Mouse (Mus musculus) forebrain, embryonic 11.5 days (tissue): ENCODE measurements around the gene Snap23. TPM values are rescaled to one million over a fixed set of nuclear protein-coding genes. Genes with fewer than 3 reads are reported as not detected.
"Not testable (repeated sequence)": the region's sequence is repeated elsewhere in the genome, so short reads cannot be mapped to it uniquely, and the experiment has no call there.

Source experiments
- ATAC-seq: fragments of 200-750 bp; cut with Nextera tagmentation; replicated peaks from 2 replicates; pipeline ENCODE4 v1.8.0; 2017; ENCODE audit warnings: moderate TSS enrichment; ENCODE audit not compliant: low FRiP score
- DNase-seq: peaks from one replicate; pipeline ENCODE4 v3.0.0-alpha.2; 2017; ENCODE audit warnings: low spot score
- H3K27ac ChIP-seq: fragments of 300-500 bp; sonication (generic); 2 replicates; pipeline ENCODE4 v1.5.1; 2014; ENCODE audit warnings: low read depth, low read length
- H3K27me3 ChIP-seq: fragments of 300-500 bp; sonication (generic); 2 replicates; pipeline ENCODE4 v1.6.1; 2014; ENCODE audit warnings: mild to moderate bottlenecking, low read length, mixed read lengths; ENCODE audit not compliant: control insufficient read depth, insufficient read depth
- H3K36me3 ChIP-seq: fragments of 300-500 bp; sonication (generic); 2 replicates; pipeline ENCODE4 v1.6.1; 2014; ENCODE audit warnings: mild to moderate bottlenecking, low read length, moderate library complexity, mixed read lengths; ENCODE audit not compliant: control insufficient read depth, insufficient read depth
- H3K4me1 ChIP-seq: fragments of 300-500 bp; sonication (generic); replicated peaks from 2 replicates; pipeline ENCODE4 v1.6.1; 2014; ENCODE audit warnings: low read length, mixed read lengths; ENCODE audit not compliant: control insufficient read depth, insufficient read depth
- H3K4me2 ChIP-seq: fragments of 300-500 bp; sonication (generic); 2 replicates; pipeline ENCODE4 v1.6.1; 2014; ENCODE audit warnings: low read depth, mild to moderate bottlenecking, low read length, moderate library complexity, mixed read lengths; ENCODE audit not compliant: severe bottlenecking
- H3K4me3 ChIP-seq: fragments of 300-500 bp; sonication (generic); 2 replicates; pipeline ENCODE4 v1.5.1; 2014; ENCODE audit warnings: low read depth, low read length
- H3K9ac ChIP-seq: fragments of 300-500 bp; sonication (generic); 2 replicates; pipeline ENCODE4 v1.6.1; 2014; ENCODE audit warnings: low read length
- H3K9me3 ChIP-seq: fragments of 300-500 bp; sonication (generic); 2 replicates; pipeline ENCODE4 v1.6.1; 2016; ENCODE audit warnings: low read length, mixed read lengths; ENCODE audit not compliant: control insufficient read depth
- WGBS: fragments of 180-500 bp; shearing (Covaris S2); extraction: QIAGEN DNeasy Blood & Tissue Kit; methylation state at CpG from one replicate; pipeline ENCODE4 v1.1.7; 2014; 5-methylcytosine and 5-hydroxymethylcytosine counted together
- polyA plus RNA-seq: library from polyadenylated mRNA; unstranded; fragments of >200 nt; fragmentation: Nextera tagmentation; extraction: Ambion mirVana; gene quantifications from 2 replicates; pipeline ENCODE4 v1.2.1, GENCODE M21; 2014

Snap23 gene
- polyA plus RNA-seq, 1 experiment from 2014 or later: 51.7 TPM

DNA sequence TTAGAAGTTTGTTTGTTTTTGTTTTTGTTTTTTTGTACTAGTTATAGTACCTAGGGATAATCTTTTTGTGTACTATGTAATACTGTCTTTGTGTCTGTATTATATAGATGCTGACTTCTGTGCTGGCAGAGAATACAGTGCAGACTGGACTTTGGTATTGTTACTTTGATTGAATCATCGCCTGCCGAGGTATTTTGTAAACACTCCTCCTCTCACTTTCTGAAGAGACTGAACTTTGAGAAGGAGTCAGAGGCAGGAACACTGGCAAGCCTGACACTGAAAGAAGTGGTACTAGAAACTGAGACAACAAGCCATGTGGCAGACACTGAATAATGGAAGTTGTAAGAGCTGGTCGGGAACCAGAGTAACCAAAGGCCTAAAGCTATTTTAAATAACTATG, 10.6 kb upstream of the Snap23 start:
- WGBS: 83% methylated on average over 3 of the region's 3 CpGs
- H3K36me3 ChIP-seq: no peaks in the 10 kb centered on the region; the same call in 1 of the 2 replicates
- ATAC-seq: no peak

DNA sequence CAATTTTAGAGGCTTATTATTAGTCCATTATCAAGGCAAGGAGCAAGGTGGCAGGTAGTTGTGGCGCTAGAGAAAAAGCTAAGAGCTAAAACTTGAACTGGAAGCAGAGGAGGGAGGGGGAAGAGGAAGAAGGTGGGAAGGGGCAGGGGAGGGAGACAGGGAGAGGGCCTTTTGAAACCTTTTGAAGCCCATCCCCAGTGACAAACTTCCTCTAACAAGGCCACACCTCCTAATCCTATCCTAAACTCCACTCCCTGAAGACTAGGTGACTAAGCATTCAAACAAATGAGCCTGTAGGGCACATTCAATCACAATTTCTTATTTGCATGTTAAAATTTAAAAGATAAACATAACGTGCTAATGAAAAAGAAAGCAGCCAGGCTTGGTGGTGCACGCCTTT, 8.7 kb upstream of the Snap23 start:
- Histone ChIP-seq H3K4me2 (no peak overlapping the region), H3K4me1 (peaks cover 3% of the 10 kb centered on the region; the same call in 1 of the 2 replicates), H3K36me3 (no peaks in the 10 kb centered on the region; the same call in 1 of the 2 replicates), H3K27me3 (no peaks in the 10 kb centered on the region), H3K27ac (no peak overlapping the region), H3K9me3 (no peaks in the 10 kb centered on the region), H3K4me3 (no peak overlapping the region), H3K9ac (no peak overlapping the region)
- 88% methylated on average over 3 of the region's 3 CpGs for WGBS
- ATAC-seq (no peak), DNase-seq (no peak)

More for the DNA sequence above, 10.6 kb upstream of the Snap23 start:
- no peak for DNase-seq
- no peak overlapping the region for H3K27ac ChIP-seq
- no peak overlapping the region for H3K4me2 ChIP-seq
- H3K9me3 ChIP-seq: no peaks in the 10 kb centered on the region
- no peak overlapping the region for H3K9ac ChIP-seq
- H3K27me3 ChIP-seq: no peaks in the 10 kb centered on the region
- H3K4me1 ChIP-seq: no peaks in the 10 kb centered on the region
- H3K4me3 ChIP-seq: no peak overlapping the region

DNA sequence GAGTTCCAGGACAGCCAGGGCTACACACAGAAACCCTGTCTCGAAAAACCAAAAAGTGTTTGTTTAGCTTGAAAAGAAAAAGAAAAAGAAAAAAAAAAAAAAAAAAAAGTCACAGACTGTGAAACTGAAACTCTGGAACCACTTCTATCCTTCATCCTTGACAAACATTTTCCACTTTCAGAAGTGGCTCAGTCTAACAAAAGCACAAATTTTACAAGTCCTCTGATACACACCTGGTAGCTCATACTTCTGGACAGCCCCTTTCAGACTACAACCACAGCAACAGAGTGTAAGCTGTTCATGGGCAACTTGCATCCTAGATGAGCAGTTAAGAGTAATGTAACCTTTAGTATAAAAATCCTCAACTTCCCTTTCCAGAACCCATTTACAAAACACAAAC, 5.9 kb upstream of the Snap23 start:
- ATAC-seq (no peak), DNase-seq (no peak)
- Histone ChIP-seq H3K4me1 (peaks cover 3% of the 10 kb centered on the region; the same call in 1 of the 2 replicates), H3K9me3 (no peaks in the 10 kb centered on the region), H3K27me3 (no peaks in the 10 kb centered on the region), H3K9ac (no peak overlapping the region), H3K27ac (no peak overlapping the region), H3K36me3 (no peaks in the 10 kb centered on the region), H3K4me2 (no peak overlapping the region), H3K4me3 (no peak overlapping the region)
- WGBS: 100% methylated on average over 1 of the region's 1 CpGs

DNA sequence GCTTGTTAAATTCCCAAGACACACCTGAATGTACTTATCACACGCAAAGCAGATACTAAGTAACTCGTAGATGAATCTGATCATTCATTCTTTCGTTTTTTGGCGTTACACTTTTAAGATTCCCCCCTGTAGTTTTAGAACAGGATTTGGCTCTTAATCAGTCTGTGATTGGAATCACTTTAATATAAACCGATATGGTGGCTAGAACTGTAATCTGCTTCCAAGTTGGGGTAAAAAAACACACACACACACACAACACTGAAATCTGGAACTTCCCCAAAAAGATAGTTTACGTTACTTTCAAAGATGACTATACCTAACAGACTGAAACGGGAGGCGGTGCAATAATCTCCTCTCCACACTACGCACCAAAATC, 4.6 kb upstream of the Snap23 start:
- H3K9ac ChIP-seq: peak overlapping the region; percentile 90
- H3K9me3 ChIP-seq: no peaks in the 10 kb centered on the region
- no peak for DNase-seq
- H3K4me2 ChIP-seq: peak overlapping the region; percentile 52
- H3K36me3 ChIP-seq: no peaks in the 10 kb centered on the region
- no peaks in the 10 kb centered on the region for H3K27me3 ChIP-seq
- H3K4me1 ChIP-seq: peaks cover 3% of the 10 kb centered on the region; the same call in 1 of the 2 replicates
- H3K27ac ChIP-seq: no peak overlapping the region
- peak overlapping the region; percentile 73 for H3K4me3 ChIP-seq
- 27% methylated on average over 9 of the region's 9 CpGs for WGBS
- ATAC-seq: no peak

DNA sequence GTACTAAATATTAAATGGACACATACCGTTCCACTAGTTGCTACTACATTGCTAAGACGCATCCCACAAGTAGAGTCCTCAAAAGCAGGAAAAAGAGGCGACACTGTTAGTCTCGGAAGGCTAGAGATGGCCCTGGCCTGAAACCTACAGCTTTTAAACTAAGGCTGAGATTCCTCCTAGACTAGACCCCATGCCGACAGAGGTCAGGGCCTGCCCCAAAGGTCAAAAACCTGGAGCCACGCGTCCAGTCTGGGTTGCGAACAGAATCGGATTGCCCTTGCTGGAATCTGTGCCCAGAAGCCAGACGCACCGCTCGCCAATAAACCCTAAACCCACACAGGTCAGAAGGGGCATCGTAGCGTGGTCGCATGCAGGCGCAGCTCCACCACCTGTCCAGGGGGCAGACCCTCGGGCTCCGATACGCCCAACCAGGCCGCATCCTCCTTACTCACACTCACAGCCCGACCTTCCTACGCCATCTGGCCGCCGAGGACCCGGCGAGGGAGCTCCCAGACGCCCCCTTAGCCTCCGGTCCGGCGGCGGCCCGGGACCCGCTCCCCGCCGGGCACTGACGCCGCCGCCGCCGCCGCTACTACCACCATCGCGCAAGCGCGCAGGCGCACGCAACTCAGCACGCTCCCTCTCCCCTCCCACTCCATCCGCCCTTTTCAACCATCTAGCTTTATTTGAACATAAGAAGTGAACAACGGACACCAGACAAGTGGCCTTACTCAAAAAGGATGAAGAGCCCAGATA, 4.1 kb upstream of the Snap23 start, which contains the start of gene Zfp106:
Zfp106 (minus strand) TSS at position 609 of the 756 bp plus-strand sequence.
- ATAC-seq: peak; percentile 85
- no peaks in the 10 kb centered on the region for H3K9me3 ChIP-seq
- H3K4me1 ChIP-seq: peaks cover 3% of the 10 kb centered on the region; the same call in 1 of the 2 replicates
- peak within 1 kb of the TSS; percentile 52 for H3K4me2 ChIP-seq
- H3K9ac ChIP-seq: peak within 1 kb of the TSS; percentile 90
- no peaks in the 10 kb centered on the region for H3K27me3 ChIP-seq
- peak within 1 kb of the TSS; percentile 73 for H3K4me3 ChIP-seq
- no peak within 1 kb of the TSS for H3K27ac ChIP-seq
- DNase-seq: peak; percentile 92
- H3K36me3 ChIP-seq: no peaks in the 10 kb centered on the region
- WGBS: under 1% methylated on average over 50 of the region's 50 CpGs

DNA sequence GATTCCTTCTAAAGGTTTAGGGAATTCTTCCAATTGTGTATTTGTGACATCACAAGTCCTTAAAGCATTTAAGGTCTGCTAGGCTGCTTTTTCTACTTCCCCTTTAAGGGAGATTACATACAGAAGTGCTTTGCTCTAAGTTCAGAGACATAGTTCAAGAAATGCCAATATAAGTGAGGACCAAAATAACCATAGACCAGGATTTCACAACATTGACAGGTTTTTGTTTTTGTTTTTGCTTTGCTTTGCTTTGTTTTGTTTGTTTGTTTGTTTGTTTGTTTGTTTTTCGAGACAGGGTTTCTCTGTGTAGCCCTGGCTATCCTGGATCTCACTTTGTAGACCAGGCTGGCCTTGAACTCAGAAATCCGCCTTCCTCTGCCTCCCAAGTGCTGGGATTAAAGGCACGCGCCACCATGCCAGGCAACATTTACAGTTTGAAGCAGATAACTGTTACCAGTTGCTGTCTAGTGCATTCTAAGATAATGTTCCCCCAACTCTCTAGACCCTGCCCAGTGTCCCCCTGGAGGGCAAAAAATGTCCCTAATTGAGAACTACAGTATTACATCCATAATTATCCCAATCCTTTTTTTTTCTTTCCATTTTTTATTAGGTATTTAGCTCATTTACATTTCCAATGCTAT, 2.8 kb upstream of the Snap23 start:
- H3K4me1 ChIP-seq, H3K4me2 ChIP-seq, H3K9ac ChIP-seq, H3K27ac ChIP-seq, DNase-seq, H3K4me3 ChIP-seq, H3K36me3 ChIP-seq, ATAC-seq, H3K27me3 ChIP-seq, H3K9me3 ChIP-seq: not testable (repeated sequence)
- 88% methylated on average over 4 of the region's 4 CpGs for WGBS

DNA sequence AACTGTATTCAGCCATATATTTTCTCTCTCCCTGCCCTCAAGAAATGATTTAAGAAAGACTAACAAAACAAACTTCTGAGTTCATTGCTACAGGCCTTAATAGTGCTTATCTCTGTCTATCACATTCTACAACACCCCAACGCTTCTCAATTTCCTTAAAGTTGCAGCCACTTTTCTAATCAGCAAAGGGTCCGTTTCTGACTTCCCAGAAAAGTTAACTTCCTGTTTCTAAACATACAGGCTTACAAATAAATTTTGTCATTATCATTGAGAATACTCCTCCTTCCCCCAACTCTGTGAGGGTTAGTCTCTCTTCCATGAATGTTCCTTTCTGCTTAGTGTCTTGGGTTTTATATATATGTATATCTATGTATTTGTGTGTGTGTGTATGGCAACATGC, 2.1 kb upstream of the Snap23 start:
- Histone ChIP-seq H3K4me1 (peaks cover 3% of the 10 kb centered on the region; the same call in 1 of the 2 replicates), H3K36me3 (no peaks in the 10 kb centered on the region), H3K4me2 (no peak overlapping the region), H3K27ac (no peak overlapping the region), H3K27me3 (no peaks in the 10 kb centered on the region), H3K9me3 (no peaks in the 10 kb centered on the region), H3K4me3 (no peak overlapping the region), H3K9ac (no peak overlapping the region)
- ATAC-seq: no peak
- DNase-seq: no peak
- 88% methylated on average over 2 of the region's 2 CpGs for WGBS

DNA sequence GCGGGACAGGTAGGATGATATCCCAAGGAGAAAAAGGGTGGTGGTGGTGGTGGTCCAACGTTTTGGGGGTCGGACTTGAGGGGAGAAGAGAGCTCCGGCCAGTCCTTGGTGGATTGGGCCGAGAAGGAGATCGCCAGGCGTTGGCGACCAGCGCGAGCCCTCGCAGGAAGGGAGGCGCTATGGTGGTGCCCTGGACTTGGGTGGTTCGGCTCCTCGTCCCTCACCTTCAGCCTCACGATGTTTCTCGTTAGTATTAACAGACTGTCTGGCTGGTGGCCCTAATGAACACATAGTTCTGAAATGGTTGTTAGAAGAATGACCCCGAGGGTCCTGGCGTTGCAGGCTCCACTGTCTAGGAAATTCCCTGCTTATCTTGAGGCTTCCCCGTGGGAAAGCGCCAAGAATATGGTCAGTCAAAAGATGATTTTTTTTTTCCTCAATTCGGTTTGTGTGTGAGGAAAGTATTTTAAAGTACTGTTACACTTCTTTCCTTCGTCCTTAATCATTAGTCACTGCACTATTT, 388 bp downstream of the Snap23 start:
- Histone ChIP-seq H3K9ac (peak overlapping the region; percentile 70), H3K27me3 (no peaks in the 10 kb centered on the region), H3K4me1 (peaks cover under 1% of the 10 kb centered on the region; the same call in 1 of the 2 replicates), H3K27ac (no peak overlapping the region), H3K4me3 (peak overlapping the region; percentile 58), H3K4me2 (peak overlapping the region; percentile 71), H3K9me3 (no peaks in the 10 kb centered on the region), H3K36me3 (no peaks in the 10 kb centered on the region)
- under 1% methylated on average over 22 of the region's 22 CpGs for WGBS
- DNase-seq: no peak
- peak; percentile 74 for ATAC-seq
